Mouse (Mus musculus) kidney, embryonic 15.5 days (tissue): ENCODE results near the gene Dab2ip. TPM values are rescaled to one million over a fixed set of nuclear protein-coding genes. Genes with fewer than 3 reads are reported as not detected.

ENCODE experiments used
- ATAC-seq: fragments of 200-750 bp; cut with Nextera tagmentation; replicated peaks from 2 replicates; pipeline ENCODE4 v1.8.0; 2017; ENCODE audit warnings: moderate TSS enrichment; ENCODE audit not compliant: low FRiP score
- H3K27ac ChIP-seq: fragments of 300-500 bp; sonication (generic); 2 replicates; pipeline ENCODE4 v1.5.1; 2015; ENCODE audit warnings: mild to moderate bottlenecking, inconsistent platforms
- H3K27me3 ChIP-seq: fragments of 300-500 bp; sonication (generic); 2 replicates; pipeline ENCODE4 v1.6.1; 2015; ENCODE audit warnings: inconsistent platforms
- H3K36me3 ChIP-seq: fragments of 300-500 bp; sonication (generic); 2 replicates; pipeline ENCODE4 v1.6.1; 2015; ENCODE audit warnings: inconsistent platforms
- H3K4me1 ChIP-seq: fragments of 300-500 bp; sonication (generic); 2 replicates; pipeline ENCODE4 v1.6.1; 2015; ENCODE audit warnings: inconsistent platforms
- H3K4me2 ChIP-seq: fragments of 300-500 bp; sonication (generic); 2 replicates; pipeline ENCODE4 v1.6.1; 2015; ENCODE audit warnings: moderate library complexity, mild to moderate bottlenecking, inconsistent platforms
- H3K4me3 ChIP-seq: fragments of 300-500 bp; sonication (generic); replicated peaks from 2 replicates; pipeline ENCODE4 v1.5.1; 2015; ENCODE audit warnings: mild to moderate bottlenecking, inconsistent platforms
- H3K9ac ChIP-seq: fragments of 300-500 bp; sonication (generic); 2 replicates; pipeline ENCODE4 v1.6.1; 2015; ENCODE audit warnings: mild to moderate bottlenecking, inconsistent platforms
- H3K9me3 ChIP-seq: fragments of 300-500 bp; sonication (generic); replicated peaks from 2 replicates; pipeline ENCODE4 v1.6.1; 2016; ENCODE audit warnings: inconsistent platforms
- WGBS: fragments of 180-500 bp; shearing (Covaris S2); methylation state at CpG from one replicate; pipeline ENCODE4 v1.1.7; 2015; ENCODE audit warnings: mixed read lengths; 5-methylcytosine and 5-hydroxymethylcytosine counted together
- polyA plus RNA-seq: library from polyadenylated mRNA; unstranded; fragments of >200 nt; fragmentation: Nextera tagmentation; extraction: Ambion mirVana; gene quantifications from 2 replicates; pipeline ENCODE4 v1.2.1, GENCODE M21; 2015

Gene Dab2ip
- polyA plus RNA-seq, 1 experiment from 2014 or later: 37.5 TPM

DNA sequence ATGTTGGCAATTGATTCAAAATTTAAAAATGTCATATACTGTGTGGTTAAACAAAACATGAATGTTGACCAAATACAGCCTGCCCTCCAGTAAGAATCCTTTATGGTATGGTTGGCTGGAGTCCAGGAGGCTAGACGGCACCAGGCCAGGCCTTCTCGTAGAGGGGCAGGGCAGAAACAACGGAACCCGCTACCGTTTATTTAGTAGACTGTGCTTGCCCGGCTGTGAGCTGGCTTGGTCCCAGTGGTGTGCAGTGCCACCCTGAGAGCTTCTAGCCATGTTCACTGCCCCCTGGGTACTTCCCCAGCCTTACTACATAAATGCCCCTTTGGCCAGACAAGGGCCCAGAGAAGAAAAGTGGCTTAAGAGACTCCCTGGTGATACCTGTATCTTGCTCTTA, 122.8 kb downstream of the Dab2ip start:
- no peak overlapping the region for H3K9ac ChIP-seq
- no peaks in the 10 kb centered on the region for H3K36me3 ChIP-seq
- 31% methylated on average over 6 of the region's 6 CpGs for WGBS
- no peak overlapping the region for H3K4me3 ChIP-seq
- H3K27me3 ChIP-seq: no peaks in the 10 kb centered on the region
- no peak for ATAC-seq
- no peaks in the 10 kb centered on the region for H3K9me3 ChIP-seq
- peak overlapping the region; percentile 69 for H3K27ac ChIP-seq
- H3K4me1 ChIP-seq: peaks cover 77% of the 10 kb centered on the region
- no peak overlapping the region for H3K4me2 ChIP-seq

DNA sequence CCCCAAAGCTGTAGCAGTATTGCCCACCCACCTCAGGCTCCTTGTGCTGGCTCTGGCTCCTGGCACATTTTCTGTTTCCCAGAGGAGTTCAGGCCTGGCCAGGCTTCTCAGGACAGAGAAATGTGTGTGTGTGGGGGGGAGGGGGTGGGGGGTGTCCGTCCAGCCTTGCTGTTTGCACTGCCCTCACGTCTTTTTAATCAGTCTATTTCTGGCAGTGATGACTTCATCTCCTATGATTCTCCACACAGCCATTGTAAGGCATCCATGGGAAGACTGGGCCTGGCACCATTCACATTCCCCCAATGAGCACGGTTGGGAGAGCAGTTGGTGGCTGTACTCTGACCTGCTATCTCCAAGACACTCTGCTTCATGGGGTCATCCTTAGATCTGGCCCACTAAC, 125.9 kb downstream of the Dab2ip start:
- Histone ChIP-seq H3K9ac (no peak overlapping the region), H3K4me1 (peaks cover 75% of the 10 kb centered on the region), H3K27ac (no peak overlapping the region), H3K4me2 (no peak overlapping the region), H3K36me3 (no peaks in the 10 kb centered on the region), H3K27me3 (no peaks in the 10 kb centered on the region), H3K4me3 (no peak overlapping the region), H3K9me3 (no peaks in the 10 kb centered on the region)
- 45% methylated on average over 3 of the region's 3 CpGs for WGBS
- ATAC-seq: no peak

GRCm38 (mm10) chr2:35684735-35685312, 126.8 kb downstream of the Dab2ip start:
- no peak overlapping the region for H3K4me2 ChIP-seq
- peaks cover 75% of the 10 kb centered on the region for H3K4me1 ChIP-seq
- H3K4me3 ChIP-seq: no peak overlapping the region
- no peaks in the 10 kb centered on the region for H3K27me3 ChIP-seq
- 58% methylated on average over 9 of the region's 9 CpGs for WGBS
- no peaks in the 10 kb centered on the region for H3K36me3 ChIP-seq
- no peak for ATAC-seq
- no peaks in the 10 kb centered on the region for H3K9me3 ChIP-seq
- H3K9ac ChIP-seq: no peak overlapping the region
- no peak overlapping the region for H3K27ac ChIP-seq

GRCm38 (mm10) chr2:35686104-35686503, 128.0 kb downstream of the Dab2ip start:
- H3K4me2 ChIP-seq: no peak overlapping the region
- H3K36me3 ChIP-seq: no peaks in the 10 kb centered on the region
- ATAC-seq: no peak
- H3K4me1 ChIP-seq: peaks cover 75% of the 10 kb centered on the region
- no peaks in the 10 kb centered on the region for H3K27me3 ChIP-seq
- H3K4me3 ChIP-seq: no peak overlapping the region
- H3K27ac ChIP-seq: no peak overlapping the region
- H3K9ac ChIP-seq: no peak overlapping the region
- no peaks in the 10 kb centered on the region for H3K9me3 ChIP-seq
- WGBS: 83% methylated on average over 7 of the region's 7 CpGs

DNA sequence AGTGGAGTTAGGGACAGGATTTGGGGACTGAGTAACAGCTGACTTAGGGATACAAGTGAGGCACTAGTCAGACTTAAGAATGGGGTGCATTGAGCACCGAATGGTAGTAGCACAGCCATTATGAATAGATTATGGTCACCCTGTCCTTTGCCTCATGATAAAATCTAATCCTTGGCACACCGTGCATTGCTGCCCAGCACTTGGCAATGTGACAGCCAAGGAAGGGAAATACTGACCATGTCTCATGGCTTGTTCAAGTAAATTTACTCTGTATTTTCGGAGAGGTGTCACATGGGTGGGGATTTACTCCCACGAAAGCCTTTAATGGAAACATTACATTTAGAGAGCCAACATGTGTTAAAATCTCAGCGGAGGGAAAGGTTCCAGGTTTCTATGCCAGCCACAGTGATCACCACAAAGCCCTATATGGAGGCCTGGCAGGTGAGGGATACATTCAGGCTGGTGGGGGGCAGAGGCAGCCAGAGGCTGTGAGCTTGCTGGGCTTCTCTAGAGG, 129.5 kb downstream of the Dab2ip start:
- WGBS: 75% methylated on average over 5 of the region's 5 CpGs
- Histone ChIP-seq H3K9me3 (no peaks in the 10 kb centered on the region), H3K27me3 (no peaks in the 10 kb centered on the region), H3K4me3 (no peak overlapping the region), H3K4me2 (no peak overlapping the region), H3K36me3 (no peaks in the 10 kb centered on the region), H3K27ac (0 out of 2 replicates have a peak overlapping the region, but pooled peaks have one; percentile 13), H3K4me1 (peaks cover 77% of the 10 kb centered on the region), H3K9ac (no peak overlapping the region)
- ATAC-seq: no peak

GRCm38 (mm10) chr2:35688121-35688520, 130.1 kb downstream of the Dab2ip start:
- Histone ChIP-seq H3K9me3 (no peaks in the 10 kb centered on the region), H3K4me2 (no peak overlapping the region), H3K27me3 (no peaks in the 10 kb centered on the region), H3K27ac (0 out of 2 replicates have a peak overlapping the region, but pooled peaks have one; percentile 13), H3K36me3 (no peaks in the 10 kb centered on the region), H3K9ac (no peak overlapping the region), H3K4me3 (no peak overlapping the region), H3K4me1 (peaks cover 80% of the 10 kb centered on the region)
- no peak for ATAC-seq
- WGBS: 60% methylated on average over 4 of the region's 4 CpGs

DNA sequence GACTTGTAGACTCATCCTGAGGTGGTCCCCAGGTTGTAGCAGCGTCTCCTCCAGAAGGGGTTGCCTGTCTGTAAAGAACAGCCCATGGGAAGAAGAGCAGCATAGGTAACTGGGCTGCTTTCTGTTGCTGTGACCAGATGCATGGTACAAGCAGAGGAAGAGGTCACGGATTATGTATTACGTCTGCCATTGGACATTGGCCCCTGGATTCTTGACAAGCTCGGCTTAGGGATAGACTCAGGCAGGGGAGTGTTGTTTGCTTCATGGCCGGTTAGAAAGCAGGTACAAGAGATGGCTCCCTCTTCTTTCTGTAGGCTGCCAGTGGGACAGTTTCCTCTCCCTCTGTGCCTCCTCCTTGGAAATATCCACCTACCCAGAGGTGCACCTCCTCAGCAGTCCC, 130.5 kb downstream of the Dab2ip start:
- H3K4me3 ChIP-seq: no peak overlapping the region
- no peaks in the 10 kb centered on the region for H3K36me3 ChIP-seq
- peaks cover 80% of the 10 kb centered on the region for H3K4me1 ChIP-seq
- no peak overlapping the region for H3K4me2 ChIP-seq
- no peaks in the 10 kb centered on the region for H3K27me3 ChIP-seq
- WGBS: 83% methylated on average over 5 of the region's 5 CpGs
- H3K9ac ChIP-seq: no peak overlapping the region
- no peaks in the 10 kb centered on the region for H3K9me3 ChIP-seq
- ATAC-seq: no peak
- no peak overlapping the region for H3K27ac ChIP-seq

DNA sequence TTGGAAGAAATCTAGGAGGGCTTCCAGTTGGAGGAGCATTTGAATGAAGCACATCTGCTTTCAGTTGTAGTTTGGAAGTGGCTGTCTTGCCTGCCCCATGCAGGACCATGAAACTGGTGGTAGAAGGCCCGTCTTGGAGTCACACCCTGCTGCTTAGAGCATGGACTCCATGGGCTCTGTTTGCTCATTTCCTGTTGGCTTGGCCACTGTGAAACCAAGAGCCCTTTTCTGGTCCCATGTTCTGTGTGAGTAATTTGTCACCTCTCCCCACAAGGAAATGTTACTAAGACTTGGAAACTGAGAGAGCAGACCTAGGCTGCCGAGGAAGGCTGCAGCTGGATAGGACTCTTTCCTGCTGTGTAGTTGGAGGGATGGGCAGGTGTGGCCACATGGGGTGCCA, 131.8 kb downstream of the Dab2ip start:
- Histone ChIP-seq H3K27me3 (no peaks in the 10 kb centered on the region), H3K4me1 (peaks cover 88% of the 10 kb centered on the region)

DNA sequence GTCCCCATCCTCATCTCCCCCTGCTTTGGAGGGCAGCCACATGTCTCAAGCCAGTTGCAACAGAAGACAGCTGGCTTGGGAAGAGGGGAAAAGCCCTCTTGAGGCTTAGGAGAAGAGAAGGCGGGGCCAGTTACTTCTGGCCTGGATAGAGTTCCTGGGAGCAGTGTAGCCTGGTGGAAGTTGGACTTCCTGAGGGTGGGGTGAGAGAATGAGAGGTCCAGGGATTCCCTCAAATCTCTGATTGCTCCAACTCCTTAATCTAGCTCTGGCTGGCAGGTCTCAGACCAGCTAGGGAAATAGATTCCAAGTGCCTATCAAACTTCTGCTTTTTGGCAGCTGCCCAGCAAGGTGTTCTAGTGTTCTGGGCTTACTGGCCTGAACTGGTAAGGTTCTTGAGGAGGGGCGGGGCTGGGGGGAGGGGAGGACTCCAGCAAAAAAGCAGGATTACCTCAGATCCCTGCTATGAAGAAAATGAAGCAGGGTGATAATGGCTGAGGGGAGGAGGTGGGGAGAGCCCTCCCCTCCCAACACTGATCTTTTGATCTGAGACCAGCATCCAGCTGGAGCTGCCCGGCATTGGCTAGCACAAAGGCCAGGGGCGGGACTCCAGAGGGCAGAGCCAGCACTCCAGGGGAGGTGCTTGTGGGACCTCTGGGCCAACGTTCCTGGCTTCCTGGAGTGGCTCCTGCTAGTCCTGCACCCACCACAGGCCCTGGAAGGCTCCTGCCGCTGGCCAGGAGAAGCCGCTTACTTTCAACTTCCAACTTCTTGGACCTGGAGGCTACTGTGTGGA, 133.4 kb downstream of the Dab2ip start:
- WGBS: 15% methylated on average over 7 of the region's 7 CpGs

More for the DNA sequence above, 131.8 kb downstream of the Dab2ip start:
- H3K9me3 ChIP-seq: no peaks in the 10 kb centered on the region
- no peak overlapping the region for H3K9ac ChIP-seq
- no peak overlapping the region for H3K4me3 ChIP-seq
- ATAC-seq: no peak
- no peaks in the 10 kb centered on the region for H3K36me3 ChIP-seq
- no peak overlapping the region for H3K4me2 ChIP-seq
- 65% methylated on average over 2 of the region's 2 CpGs for WGBS
- H3K27ac ChIP-seq: peak overlapping the region; percentile 84

DNA sequence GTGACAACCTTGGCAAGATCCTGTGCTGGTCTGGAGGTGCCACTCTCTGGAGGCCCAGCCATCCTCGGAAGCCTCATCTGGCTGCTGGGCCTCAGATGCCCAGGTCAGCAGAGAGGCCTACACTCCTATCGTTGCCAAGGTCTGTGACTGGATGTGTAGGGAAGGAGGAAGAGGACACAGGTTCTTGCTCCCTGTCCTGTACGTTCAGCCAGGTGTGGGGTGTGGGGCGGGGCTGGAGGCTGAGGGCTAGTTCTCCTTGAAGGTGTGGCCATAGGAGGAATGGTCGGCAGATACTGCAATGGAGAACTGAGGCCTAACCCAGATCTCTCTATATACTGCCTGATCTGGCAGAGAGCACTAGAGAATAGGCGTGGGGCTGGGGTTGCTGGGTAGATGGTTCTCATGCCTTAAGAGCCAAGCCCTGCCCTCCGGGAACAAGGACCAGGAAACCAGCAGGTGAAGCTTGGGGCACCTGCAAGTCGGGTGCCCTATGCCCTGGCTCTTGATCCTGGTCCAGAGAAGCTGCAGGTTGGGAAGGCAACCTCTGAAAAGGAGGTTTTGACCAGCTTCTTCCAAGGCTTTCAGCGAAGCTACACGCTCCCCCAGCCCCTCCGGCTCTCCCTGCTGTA, 134.3 kb downstream of the Dab2ip start:
- H3K27me3 ChIP-seq: no peaks in the 10 kb centered on the region
- 77% methylated on average over 11 of the region's 11 CpGs for WGBS
- no peaks in the 10 kb centered on the region for H3K9me3 ChIP-seq
- no peaks in the 10 kb centered on the region for H3K36me3 ChIP-seq
- H3K4me1 ChIP-seq: peaks cover 99% of the 10 kb centered on the region
- ATAC-seq: no peak
- peak overlapping the region; percentile 47 for H3K4me2 ChIP-seq
- H3K27ac ChIP-seq: peak overlapping the region; percentile 84
- H3K4me3 ChIP-seq: no peak overlapping the region; the same call in 1 of the 2 replicates
- H3K9ac ChIP-seq: 0 out of 2 replicates have a peak overlapping the region, but pooled peaks have one; percentile 16

More for the DNA sequence above, 133.4 kb downstream of the Dab2ip start:
- no peak overlapping the region; the same call in 1 of the 2 replicates for H3K4me3 ChIP-seq
- H3K27me3 ChIP-seq: no peaks in the 10 kb centered on the region
- H3K36me3 ChIP-seq: no peaks in the 10 kb centered on the region
- peaks cover 99% of the 10 kb centered on the region for H3K4me1 ChIP-seq
- peak overlapping the region; percentile 47 for H3K4me2 ChIP-seq
- H3K9ac ChIP-seq: 0 out of 2 replicates have a peak overlapping the region, but pooled peaks have one; percentile 16
- peak overlapping the region; percentile 84 for H3K27ac ChIP-seq
- peak; percentile 92 for ATAC-seq
- H3K9me3 ChIP-seq: no peaks in the 10 kb centered on the region

- H3K27me3 ChIP-seq: no peaks in the 10 kb centered on the region
- H3K36me3 ChIP-seq: no peaks in the 10 kb centered on the region
- ATAC-seq: no peak
- peak overlapping the region; percentile 47; the same call in 1 of the 2 replicates for H3K4me2 ChIP-seq
- H3K4me3 ChIP-seq: no peak overlapping the region
- no peaks in the 10 kb centered on the region for H3K9me3 ChIP-seq
- H3K4me1 ChIP-seq: peaks cover 97% of the 10 kb centered on the region
- H3K27ac ChIP-seq: peak overlapping the region; percentile 84; the same call in 1 of the 2 replicates
- 81% methylated on average over 7 of the region's 7 CpGs for WGBS
- no peak overlapping the region for H3K9ac ChIP-seq
Observed at GRCm38 (mm10) chr2:35693037-35693436, 135.0 kb downstream of the Dab2ip start.

DNA sequence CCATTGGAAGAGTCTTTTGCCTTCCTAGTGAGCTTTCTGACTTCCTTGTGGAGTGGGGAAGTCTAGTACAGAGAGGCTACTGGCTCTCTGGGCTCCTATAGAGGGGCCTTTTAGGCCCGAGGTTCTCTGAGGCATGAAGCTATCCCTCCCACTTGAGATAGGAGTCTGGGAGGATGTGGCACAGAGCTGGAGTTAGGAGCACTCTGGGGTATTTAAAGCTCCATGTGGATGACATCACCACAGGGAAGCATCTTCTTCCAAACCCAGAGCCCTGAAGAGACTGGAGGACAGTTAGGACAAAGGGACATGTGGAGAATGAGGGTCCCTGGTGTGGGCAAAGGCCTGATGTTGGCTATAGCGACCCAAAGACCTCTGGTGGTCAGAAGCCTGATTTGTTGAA, 136.0 kb downstream of the Dab2ip start:
- no peak overlapping the region for H3K4me2 ChIP-seq
- no peak for ATAC-seq
- H3K9me3 ChIP-seq: no peaks in the 10 kb centered on the region
- H3K36me3 ChIP-seq: no peaks in the 10 kb centered on the region
- H3K27ac ChIP-seq: no peak overlapping the region
- no peak overlapping the region for H3K9ac ChIP-seq
- no peak overlapping the region for H3K4me3 ChIP-seq
- H3K27me3 ChIP-seq: no peaks in the 10 kb centered on the region
- WGBS: 44% methylated on average over 2 of the region's 2 CpGs
- peaks cover 90% of the 10 kb centered on the region for H3K4me1 ChIP-seq
